Mouse (Mus musculus): Measurements from ENCODE around the gene Mipol1. TPM values are rescaled to one million over a fixed set of nuclear protein-coding genes. Genes with fewer than 3 reads are reported as not detected.

The Mipol1 gene
- total and polyA plus RNA-seq, 3 experiments = 6.4 to 10.4 (median 6.6) TPM

GRCm38 (mm10) chr12:57530474-57530873 lies 300.2 kb downstream of the Mipol1 start:
- no peaks in the 10 kb centered on the region for H3K36me3 ChIP-seq (replicated peaks in 1 of 2; ENCODE audit: control insufficient read depth in 1 of 2, insufficient read depth in 1 of 2, low read length in 1 of 2)
- no peaks in the 10 kb centered on the region for H3K27me3 ChIP-seq (replicated peaks)
- no peak overlapping the region for H3K4me2 ChIP-seq (ENCODE audit: insufficient read depth, low read depth, poor library complexity, severe bottlenecking)
- no peak overlapping the region for H3K4me3 ChIP-seq (replicated peaks in 1 of 3; ENCODE audit: low read depth in 2 of 3, low read length in 2 of 3, poor library complexity in 1 of 3)
- no peaks in the 10 kb centered on the region for H3K9me3 ChIP-seq (replicated peaks; ENCODE audit: low read length)
- H3K9ac ChIP-seq (ENCODE audit: insufficient read depth, low read depth) = no peak overlapping the region
- DNase-seq (ENCODE audit: extremely low read depth) = no peak
- H3K27ac ChIP-seq (ENCODE audit: insufficient read depth, low read depth) = no peak overlapping the region
- in situ Hi-C loops (cut with MboI; ENCODE audit: low pct_ligation_motif_present, low pct_unique_long_range_greater_than_20kb, low sequenced_read_pairs) (no loop called here), dilution Hi-C loops (cut with MboI; ENCODE audit: extremely low pct_ligation_motif_present, extremely low pct_unique_long_range_greater_than_20kb, low sequenced_read_pairs) (no loop called here)
- TF ChIP-seq CHD2 (IDR thresholded peaks at IDR 0.05; ENCODE audit: low read length) = no peak
- TF ChIP-seq UBTF (IDR thresholded peaks at IDR 0.05; ENCODE audit: low read depth, low read length) = no peak
- no peak for TF ChIP-seq E2F4 (IDR thresholded peaks at IDR 0.05; ENCODE audit: insufficient replicate concordance, low read depth, low read length)
- no peak for TF ChIP-seq CHD1 (IDR thresholded peaks at IDR 0.05; ENCODE audit: low read depth, low read length)
- TF ChIP-seq KAT2A (IDR thresholded peaks at IDR 0.05; ENCODE audit: insufficient replicate concordance, low read length) = no peak
- no peak for TF ChIP-seq MYC (IDR thresholded peaks at IDR 0.05; ENCODE audit: low read depth, low read length)
- no peak for TF ChIP-seq SMC3 (IDR thresholded peaks at IDR 0.05; ENCODE audit: low read depth, low read length)
- no peak for TF ChIP-seq NELFE (IDR thresholded peaks at IDR 0.05; ENCODE audit: low read depth, low read length)
- TF ChIP-seq PAX5 (IDR thresholded peaks at IDR 0.05; ENCODE audit: low read length) = no peak
- TF ChIP-seq RCOR1 (conservative IDR thresholded peaks at IDR 0.05; ENCODE audit: low read depth, low read length) = no peak
- no peak for TF ChIP-seq GABPA (IDR thresholded peaks at IDR 0.05; ENCODE audit: insufficient replicate concordance, low read depth, low read length)
- TF ChIP-seq MAX (IDR thresholded peaks at IDR 0.05; ENCODE audit: low read length) = no peak
- no peak for TF ChIP-seq MAFK (IDR thresholded peaks at IDR 0.05; ENCODE audit: insufficient replicate concordance, low read length)
- no peak for TF ChIP-seq MXI1 (IDR thresholded peaks at IDR 0.05; ENCODE audit: low read depth, low read length)
- no peak for TF ChIP-seq POLR2A (IDR thresholded peaks at IDR 0.05; ENCODE audit: low read depth, low read length)
- TF ChIP-seq EP300 (IDR thresholded peaks at IDR 0.05; ENCODE audit: low read length) = no peak
- no peak for TF ChIP-seq SIN3A (IDR thresholded peaks at IDR 0.05; ENCODE audit: low read length)
- no peak for TF ChIP-seq ZNF384 (IDR thresholded peaks at IDR 0.05; ENCODE audit: low read depth, low read length)
- no peaks in the 10 kb centered on the region for H3K79me2 ChIP-seq (replicated peaks; ENCODE audit: control insufficient read depth, extremely low read depth, insufficient read depth, poor library complexity, severe bottlenecking)
- peaks cover 0 to 10% of the 10 kb centered on the region in 2 experiments; a peak in 2 of 4 replicates for H3K4me1 ChIP-seq (ENCODE audit: control insufficient read depth in 1 of 2, insufficient read depth in 2 of 2)

- Histone ChIP-seq H3K27ac (ENCODE audit: insufficient read depth, low read depth) (no peak overlapping the region), H3K4me3 (replicated peaks in 1 of 3; ENCODE audit: low read depth in 2 of 3, low read length in 2 of 3, poor library complexity in 1 of 3) (no peak overlapping the region), H3K27me3 (replicated peaks) (no peaks in the 10 kb centered on the region), H3K9me3 (replicated peaks; ENCODE audit: low read length) (peaks cover 2% of the 10 kb centered on the region), H3K4me2 (ENCODE audit: insufficient read depth, low read depth, poor library complexity, severe bottlenecking) (no peak overlapping the region), H3K36me3 (replicated peaks in 1 of 2; ENCODE audit: control insufficient read depth in 1 of 2, insufficient read depth in 1 of 2, low read length in 1 of 2) (no peaks in the 10 kb centered on the region), H3K79me2 (replicated peaks; ENCODE audit: control insufficient read depth, extremely low read depth, insufficient read depth, poor library complexity, severe bottlenecking) (no peaks in the 10 kb centered on the region), H3K4me1 (ENCODE audit: control insufficient read depth in 1 of 2, insufficient read depth in 2 of 2) (peaks cover 0 to 10% of the 10 kb centered on the region in 2 experiments; a peak in 2 of 4 replicates), H3K9ac (ENCODE audit: insufficient read depth, low read depth) (no peak overlapping the region)
- TF ChIP-seq USF1 (IDR thresholded peaks at IDR 0.05; ENCODE audit: low read depth, low read length) (no peak), MXI1 (IDR thresholded peaks at IDR 0.05; ENCODE audit: low read depth, low read length) (no peak), CHD2 (IDR thresholded peaks at IDR 0.05; ENCODE audit: low read length) (no peak), TCF12 (IDR thresholded peaks at IDR 0.05; ENCODE audit: low read depth, low read length) (no peak), CHD1 (IDR thresholded peaks at IDR 0.05; ENCODE audit: low read depth, low read length) (no peak), UBTF (IDR thresholded peaks at IDR 0.05; ENCODE audit: low read depth, low read length) (no peak), PAX5 (IDR thresholded peaks at IDR 0.05; ENCODE audit: low read length) (no peak), ZKSCAN1 (IDR thresholded peaks at IDR 0.05; ENCODE audit: borderline replicate concordance, low read depth, low read length) (no peak), JUND (conservative IDR thresholded peaks at IDR 0.05; ENCODE audit: low read depth, low read length) (no peak), TBP (conservative IDR thresholded peaks at IDR 0.05; ENCODE audit: low read depth, low read length) (no peak), RAD21 (IDR thresholded peaks at IDR 0.05; ENCODE audit: low read depth, low read length) (no peak), NELFE (IDR thresholded peaks at IDR 0.05; ENCODE audit: low read depth, low read length) (no peak)
- in situ Hi-C loops (cut with MboI; ENCODE audit: low pct_ligation_motif_present, low pct_unique_long_range_greater_than_20kb, low sequenced_read_pairs) = no loop called here
- no peak for DNase-seq (ENCODE audit: extremely low read depth)
- dilution Hi-C loops (cut with MboI; ENCODE audit: extremely low pct_ligation_motif_present, extremely low pct_unique_long_range_greater_than_20kb, low sequenced_read_pairs) = no loop called here
Observed at GRCm38 (mm10) chr12:57534517-57534878, 304.3 kb downstream of the Mipol1 start.
